Mouse (Mus musculus) midbrain, embryonic 14.5 days (tissue): ENCODE measurements around the gene Hoxb13. TPM values are rescaled to one million over a fixed set of nuclear protein-coding genes. Genes with fewer than 3 reads are reported as not detected.
A peak's percentile ranks its signal among the peaks of the same experiment; 100 is the strongest.

Experiments
- ATAC-seq: fragments of 200-750 bp; cut with Nextera tagmentation; 2 replicates; pipeline ENCODE4 v1.8.0; 2017; ENCODE audit warnings: moderate number of reproducible peaks, moderate library complexity; ENCODE audit not compliant: low FRiP score, low TSS enrichment
- DNase-seq: peaks from one replicate; pipeline ENCODE4 v3.0.0-alpha.2; 2015
- H3K27ac ChIP-seq: fragments of 300-500 bp; sonication (generic); replicated peaks from 2 replicates; pipeline ENCODE4 v1.5.1; 2014; ENCODE audit warnings: mild to moderate bottlenecking, low read depth, low read length, moderate library complexity
- H3K27me3 ChIP-seq: fragments of 300-500 bp; sonication (generic); 2 replicates; pipeline ENCODE4 v1.6.1; 2014; ENCODE audit warnings: low read length, control low read depth, mixed read lengths; ENCODE audit not compliant: control insufficient read depth, insufficient read depth
- H3K36me3 ChIP-seq: fragments of 300-500 bp; sonication (generic); 2 replicates; pipeline ENCODE4 v1.6.1; 2014; ENCODE audit warnings: low read length, control low read depth; ENCODE audit not compliant: control insufficient read depth, insufficient read depth
- H3K4me1 ChIP-seq: fragments of 300-500 bp; sonication (generic); 2 replicates; pipeline ENCODE4 v1.6.1; 2014; ENCODE audit warnings: mild to moderate bottlenecking, antibody characterized with exemption, low read length, control low read depth; ENCODE audit not compliant: control insufficient read depth, insufficient read depth
- H3K4me2 ChIP-seq: fragments of 300-500 bp; sonication (generic); 2 replicates; pipeline ENCODE4 v1.6.1; 2014; ENCODE audit warnings: mild to moderate bottlenecking, low read length, moderate library complexity
- H3K4me3 ChIP-seq: fragments of 300-500 bp; sonication (generic); replicated peaks from 2 replicates; pipeline ENCODE4 v1.5.1; 2014; ENCODE audit warnings: low read depth, low read length
- H3K9ac ChIP-seq: fragments of 300-500 bp; sonication (generic); replicated peaks from 2 replicates; pipeline ENCODE4 v1.6.1; 2014; ENCODE audit warnings: mild to moderate bottlenecking, low read length, moderate library complexity
- H3K9me3 ChIP-seq: fragments of 300-500 bp; sonication (generic); 2 replicates; pipeline ENCODE4 v1.6.1; 2016; ENCODE audit warnings: low read length, control low read depth, mixed read lengths; ENCODE audit not compliant: control insufficient read depth
- WGBS: fragments of 180-500 bp; shearing (Covaris S2); extraction: QIAGEN DNeasy Blood & Tissue Kit; methylation state at CpG from one replicate; pipeline ENCODE4 v1.1.7; 2014; 5-methylcytosine and 5-hydroxymethylcytosine counted together
- polyA plus RNA-seq: library from polyadenylated mRNA; unstranded; fragments of >200 nt; fragmentation: Nextera tagmentation; extraction: Ambion mirVana; gene quantifications from 2 replicates; pipeline ENCODE4 v1.2.1, GENCODE M21; 2014

Hoxb13 gene
- polyA plus RNA-seq, 1 experiment from 2014 or later: not detected

DNA sequence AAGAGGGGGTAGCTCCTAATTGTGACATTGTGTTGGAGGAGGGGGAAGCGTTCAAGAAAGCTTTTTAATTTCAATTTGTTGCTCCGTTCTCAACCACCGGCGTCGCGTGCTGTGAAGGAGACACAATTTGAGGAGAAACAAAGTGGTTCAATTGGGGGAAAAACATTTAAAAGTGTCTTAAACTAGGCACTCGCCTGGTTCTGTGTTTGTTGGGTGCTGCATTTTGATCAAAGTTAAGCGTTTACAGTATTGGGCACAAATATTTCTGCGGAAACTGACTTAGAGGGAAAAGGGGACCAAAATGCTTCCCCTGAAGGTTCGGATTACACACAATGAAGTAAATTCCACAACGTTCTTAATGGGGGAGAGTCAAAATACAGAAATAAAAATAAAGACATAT lies 10.2 kb downstream of the Hoxb13 start:
- WGBS: 3% methylated on average over 11 of the region's 11 CpGs
- no peak overlapping the region for H3K27ac ChIP-seq
- peaks cover 97% of the 10 kb centered on the region for H3K27me3 ChIP-seq
- no peaks in the 10 kb centered on the region for H3K9me3 ChIP-seq
- H3K4me1 ChIP-seq: no peaks in the 10 kb centered on the region
- no peaks in the 10 kb centered on the region for H3K36me3 ChIP-seq
- H3K4me3 ChIP-seq: no peak overlapping the region
- ATAC-seq (no peak), DNase-seq (no peak)
- no peak overlapping the region for H3K4me2 ChIP-seq
- no peak overlapping the region for H3K9ac ChIP-seq

DNA sequence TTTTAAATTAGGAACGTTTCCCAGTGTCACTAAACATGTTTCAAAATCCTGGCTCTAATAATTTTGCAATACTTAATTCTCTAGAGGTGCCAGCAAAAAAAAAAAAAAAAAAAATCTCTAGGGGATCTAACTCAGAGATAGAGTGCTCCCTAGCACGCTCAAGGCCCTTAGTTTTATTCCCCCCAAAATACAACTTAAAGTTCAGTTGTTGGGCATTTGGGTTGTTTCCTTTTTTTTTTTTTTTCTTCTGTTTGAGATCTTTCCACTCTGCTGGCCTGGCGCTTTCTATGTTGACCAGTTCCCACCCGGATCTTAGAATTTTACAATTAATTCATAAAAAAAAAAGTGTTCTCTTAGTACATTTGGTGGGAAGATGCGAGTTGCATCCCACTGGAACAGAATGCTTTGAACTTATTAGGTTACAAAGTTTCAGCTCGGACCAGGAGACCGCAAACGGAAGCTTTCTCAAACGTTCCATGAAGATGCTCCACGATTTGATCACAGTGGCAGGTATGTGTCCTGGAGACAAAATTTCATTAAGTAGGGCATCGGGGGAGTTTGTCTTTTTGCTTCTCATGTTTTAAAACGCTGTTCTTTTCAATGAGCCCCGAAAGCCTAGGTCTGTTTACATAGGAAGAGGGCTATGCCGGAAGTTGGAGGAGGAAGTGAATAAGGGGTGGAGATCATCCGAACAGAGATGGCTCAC lies 11.5 kb downstream of the Hoxb13 start:
- H3K27me3 ChIP-seq: peaks cover 97% of the 10 kb centered on the region
- no peak overlapping the region for H3K27ac ChIP-seq
- no peak overlapping the region for H3K9ac ChIP-seq
- no peak overlapping the region for H3K4me2 ChIP-seq
- H3K4me3 ChIP-seq: no peak overlapping the region
- H3K36me3 ChIP-seq: no peaks in the 10 kb centered on the region
- no peak for ATAC-seq
- no peaks in the 10 kb centered on the region for H3K4me1 ChIP-seq
- 6% methylated on average over 15 of the region's 15 CpGs for WGBS
- no peaks in the 10 kb centered on the region for H3K9me3 ChIP-seq
- DNase-seq: no peak

GRCm38 (mm10) chr11:96223813-96224212 lies 29.7 kb downstream of the Hoxb13 start:
- WGBS: 41% methylated on average over 2 of the region's 2 CpGs
- ATAC-seq: no peak
- no peak for DNase-seq
- H3K4me1 ChIP-seq: no peaks in the 10 kb centered on the region
- no peaks in the 10 kb centered on the region for H3K9me3 ChIP-seq
- no peak overlapping the region for H3K4me2 ChIP-seq
- H3K36me3 ChIP-seq: no peaks in the 10 kb centered on the region
- no peak overlapping the region for H3K4me3 ChIP-seq
- H3K9ac ChIP-seq: no peak overlapping the region
- no peaks in the 10 kb centered on the region for H3K27me3 ChIP-seq
- H3K27ac ChIP-seq: no peak overlapping the region

GRCm38 (mm10) chr11:96227676-96228075 lies 33.6 kb downstream of the Hoxb13 start:
- Histone ChIP-seq H3K9me3 (no peaks in the 10 kb centered on the region), H3K4me3 (no peak overlapping the region), H3K27ac (no peak overlapping the region), H3K4me1 (no peaks in the 10 kb centered on the region), H3K27me3 (no peaks in the 10 kb centered on the region), H3K4me2 (no peak overlapping the region), H3K9ac (no peak overlapping the region), H3K36me3 (no peaks in the 10 kb centered on the region)
- DNase-seq (no peak), ATAC-seq (no peak)
- WGBS: 83% methylated on average over 9 of the region's 9 CpGs

DNA sequence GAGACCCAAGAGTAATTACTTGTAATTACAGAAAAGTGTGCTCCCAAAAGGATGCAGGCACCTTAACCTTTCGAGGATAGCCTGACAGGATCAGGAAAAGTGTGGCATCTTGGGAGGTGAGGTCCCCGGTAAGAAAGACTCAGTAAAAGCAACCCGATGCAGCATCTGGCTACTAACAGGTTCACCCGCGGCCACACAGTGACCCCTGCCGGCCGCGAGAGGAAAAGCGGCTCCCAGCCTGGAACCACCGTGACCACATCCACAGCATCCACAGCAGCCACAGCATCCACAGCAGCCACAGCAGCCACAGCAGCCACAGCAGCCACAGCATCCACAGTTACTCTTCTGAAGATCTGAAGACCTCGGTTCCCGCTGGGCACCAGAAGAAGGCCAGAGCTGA lies 40.8 kb downstream of the Hoxb13 start:
- Histone ChIP-seq H3K9me3 (no peaks in the 10 kb centered on the region), H3K27ac (no peak overlapping the region), H3K4me1 (no peaks in the 10 kb centered on the region), H3K9ac (no peak overlapping the region), H3K27me3 (0 out of 2 replicates have a peak, but pooled peaks cover 7% of the 10 kb centered on the region), H3K4me3 (no peak overlapping the region), H3K4me2 (no peak overlapping the region), H3K36me3 (no peaks in the 10 kb centered on the region)
- ATAC-seq (no peak), DNase-seq (peak; percentile 78)
- 3% methylated on average over 12 of the region's 12 CpGs for WGBS

- Histone ChIP-seq H3K4me3 (no peak overlapping the region), H3K27me3 (0 out of 2 replicates have a peak, but pooled peaks cover 7% of the 10 kb centered on the region), H3K9ac (no peak overlapping the region), H3K27ac (no peak overlapping the region), H3K9me3 (no peaks in the 10 kb centered on the region), H3K4me2 (no peak overlapping the region), H3K36me3 (no peaks in the 10 kb centered on the region), H3K4me1 (no peaks in the 10 kb centered on the region)
- DNase-seq: peak; percentile 82
- 2% methylated on average over 7 of the region's 7 CpGs for WGBS
- ATAC-seq: no peak
Measured at GRCm38 (mm10) chr11:96240211-96240610, 46.1 kb downstream of the Hoxb13 start.

Other genes with a start within 250 kb of the Hoxb13 start
- gene Igf2bp1, start 188.4 kb upstream of the Hoxb13 start, polyA plus RNA-seq: 10.7 and 11.1 TPM in 2 replicates
- gene Gip, start 169.8 kb upstream of the Hoxb13 start, polyA plus RNA-seq: not detected in 2 replicates
- 45.3 and 77.5 TPM in 2 replicates for gene Snf8, start 159.4 kb upstream of the Hoxb13 start, polyA plus RNA-seq
- 32.3 and 32.7 TPM in 2 replicates for gene Ube2z, start 128.9 kb upstream of the Hoxb13 start, polyA plus RNA-seq
- 679 and 959 TPM in 2 replicates for gene Atp5g1, start 118.6 kb upstream of the Hoxb13 start, polyA plus RNA-seq
- gene Calcoco2, start 82.4 kb upstream of the Hoxb13 start, polyA plus RNA-seq: not detected in 2 replicates
- gene Ttll6, start 60.5 kb upstream of the Hoxb13 start, polyA plus RNA-seq: not detected in 2 replicates
- gene Hoxb9, start 77.1 kb downstream of the Hoxb13 start, polyA plus RNA-seq: not detected in 2 replicates
- gene Hoxb8, start 87.6 kb downstream of the Hoxb13 start, polyA plus RNA-seq: not detected in 2 replicates
- not detected in 2 replicates for gene Hoxb7, start 92.3 kb downstream of the Hoxb13 start, polyA plus RNA-seq
- not detected in 2 replicates for gene Hoxb6, start 98.2 kb downstream of the Hoxb13 start, polyA plus RNA-seq
- gene Hoxb5, start 109.0 kb downstream of the Hoxb13 start, polyA plus RNA-seq: not detected in 2 replicates
- not detected in 2 replicates for gene Hoxb4, start 124.0 kb downstream of the Hoxb13 start, polyA plus RNA-seq
- gene Hoxb3, start 129.0 kb downstream of the Hoxb13 start, polyA plus RNA-seq: not detected in 2 replicates
- 0.17 TPM in 1 of 2 replicates, not detected in the other for gene Hoxb2, start 156.2 kb downstream of the Hoxb13 start, polyA plus RNA-seq
- not detected in 2 replicates for gene Hoxb1, start 171.4 kb downstream of the Hoxb13 start, polyA plus RNA-seq